Mouse (Mus musculus): Measurements from ENCODE around the gene Lypd6b.

- TF ChIP-seq EP300 (IDR thresholded peaks at IDR 0.05; ENCODE audit: low read depth) (no peak), CTCF (IDR thresholded peaks at IDR 0.05; ENCODE audit: low read depth) (no peak)
Observed at GRCm38 (mm10) chr2:49775187-49775586, 12.3 kb upstream of the Lypd6b start.

Measured in liver, embryonic 14.5 days (tissue).